ENCODE assay signal across 8 mouse cellular contexts in the genomic region with DNA sequence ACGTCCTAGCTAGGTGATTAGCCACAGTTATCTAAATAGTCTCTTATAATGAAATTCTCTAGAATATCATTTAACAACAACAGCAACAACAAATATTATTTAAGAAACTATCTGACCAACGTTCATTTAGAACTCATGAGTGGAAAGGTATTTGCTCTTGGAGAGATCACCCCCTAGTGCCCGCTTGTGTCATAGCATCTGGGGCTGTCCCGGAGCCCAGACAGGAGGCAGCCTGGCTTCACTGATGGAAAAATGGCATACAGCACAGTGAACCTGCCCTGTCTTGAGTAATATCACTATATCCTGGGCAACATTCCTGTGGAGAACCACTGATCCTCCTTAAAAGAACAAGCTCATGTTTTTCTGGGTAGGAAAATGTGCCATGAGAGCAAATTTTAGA.
DNase-seq lines count a peak whose midpoint lies in the region; ATAC-seq and TF ChIP-seq lines count a peak whose summit lies in the region.

No protein-coding gene starts in this region.

- peak; percentile 93 for TF ChIP-seq CTCF in gastrocnemius, adult 2 months (IDR thresholded peaks at IDR 0.05)
- TF ChIP-seq CTCF in liver, adult 2 months (IDR thresholded peaks at IDR 0.05; ENCODE audit: low read depth, low read length): peak; percentile 78

- peak; percentile 74 for DNase-seq in CD4-positive, CD25-positive, alpha-beta regulatory T cell, adult 2 months (ENCODE audit: low read depth, low spot score)
- peak; percentile 56 for DNase-seq in R1 (ENCODE audit: low read depth, low spot score)
- DNase-seq in cerebellum, postnatal 25 days: peak; percentile 62 to 77
- peak; percentile 79 for DNase-seq in gastrocnemius, adult 2 months
- DNase-seq in kidney, adult 9 months: peak; percentile 71
- DNase-seq in liver, adult 2 months (ENCODE audit: extremely low read depth, low read depth, low spot score): peak; percentile 20
- peak; percentile 62 for DNase-seq in thymus, postnatal 25 days

- ATAC-seq in neutrophil, adult 5-6 weeks (ENCODE audit: extremely low read depth, insufficient number of reproducible peaks, low FRiP score, poor library complexity, severe bottlenecking): peak; percentile 49; the same call in 1 of the 2 replicates

- no peaks in the 10 kb centered on the region for H3K79me2 ChIP-seq in liver, adult 2 months (ENCODE audit: control insufficient read depth, insufficient read depth, low read length)

- no peak overlapping the region for H3K27ac ChIP-seq in gastrocnemius, adult 2 months
- H3K27ac ChIP-seq in liver, adult 2 months (replicated peaks; ENCODE audit: insufficient read depth, low read depth, low read length): no peak overlapping the region

- H3K4me3 ChIP-seq in gastrocnemius, adult 2 months: no peak overlapping the region
- H3K4me3 ChIP-seq in liver, adult 2 months (ENCODE audit: insufficient read depth, low read depth, low read length): no peak overlapping the region

- intact Hi-C loops in gastrocnemius, adult 2 months (cut with DNase I): loop anchor here (2.0 to 5.0 kb wide), 2 partner anchors 186 to 255 kb away; partner anchors contain the start of genes C530008M17Rik and Cep135

- H3K9ac ChIP-seq in liver, adult 2 months (ENCODE audit: low read depth, low read length): no peak overlapping the region

- no peak for TF ChIP-seq POLR2A in liver, adult 2 months (IDR thresholded peaks at IDR 0.05; ENCODE audit: extremely low read depth, insufficient read depth, low read length)

- 11% methylated on average over 4 of the region's 4 CpGs for WGBS in liver, adult 2 months

- H3K27me3 ChIP-seq in liver, adult 2 months (ENCODE audit: control insufficient read depth, insufficient read depth, low read length): no peaks in the 10 kb centered on the region

- H3K36me3 ChIP-seq in liver, adult 2 months (ENCODE audit: control insufficient read depth, insufficient read depth, low read length): no peaks in the 10 kb centered on the region

- H3K4me1 ChIP-seq in liver, adult 2 months (ENCODE audit: control insufficient read depth, insufficient read depth, low read length): no peaks in the 10 kb centered on the region

Comparison
In these comparisons a context has a peak if more than half of its experiments do, and no peak if none do; other contexts are left out.
1. DNase-seq: peak in every context shown above with its lines; median percentile 79 in gastrocnemius, adult 2 months; 74 in CD4-positive, CD25-positive, alpha-beta regulatory T cell, adult 2 months; 71 in kidney, adult 9 months; 70 in cerebellum, postnatal 25 days; 62 in thymus, postnatal 25 days; 56 in R1; 20 in liver, adult 2 months.